Mouse (Mus musculus) forebrain, embryonic 16.5 days (tissue): ENCODE results near the gene Ralgapa2. TPM values are rescaled to one million over a fixed set of nuclear protein-coding genes. Genes with fewer than 3 reads are reported as not detected.

ENCODE experiments used
- ATAC-seq: fragments of 200-750 bp; cut with Nextera tagmentation; 2 replicates; pipeline ENCODE4 v1.8.0; 2017; ENCODE audit warnings: mild to moderate bottlenecking, moderate library complexity
- H3K27ac ChIP-seq: fragments of 300-500 bp; sonication (generic); 2 replicates; pipeline ENCODE4 v1.5.1; 2014; ENCODE audit warnings: low read length, control low read depth
- H3K27me3 ChIP-seq: fragments of 300-500 bp; sonication (generic); replicated peaks from 2 replicates; pipeline ENCODE4 v1.6.1; 2014; ENCODE audit warnings: low read length; ENCODE audit not compliant: control insufficient read depth, insufficient read depth
- H3K36me3 ChIP-seq: fragments of 300-500 bp; sonication (generic); 2 replicates; pipeline ENCODE4 v1.6.1; 2014; ENCODE audit not compliant: control insufficient read depth, insufficient read depth
- H3K4me1 ChIP-seq: fragments of 300-500 bp; sonication (generic); replicated peaks from 2 replicates; pipeline ENCODE4 v1.6.1; 2014; ENCODE audit warnings: low read length; ENCODE audit not compliant: control insufficient read depth, insufficient read depth
- H3K4me2 ChIP-seq: fragments of 300-500 bp; sonication (generic); 2 replicates; pipeline ENCODE4 v1.6.1; 2014; ENCODE audit warnings: mild to moderate bottlenecking, low read length, control low read depth
- H3K4me3 ChIP-seq: fragments of 300-500 bp; sonication (generic); replicated peaks from 2 replicates; pipeline ENCODE4 v1.5.1; 2014; ENCODE audit warnings: mild to moderate bottlenecking, low read length, control low read depth
- H3K9ac ChIP-seq: fragments of 300-500 bp; sonication (generic); replicated peaks from 2 replicates; pipeline ENCODE4 v1.6.1; 2014; ENCODE audit warnings: low read depth, low read length, control low read depth
- H3K9me3 ChIP-seq: fragments of 300-500 bp; sonication (generic); 2 replicates; pipeline ENCODE4 v1.6.1; 2016; ENCODE audit warnings: low read length; ENCODE audit not compliant: control insufficient read depth
- WGBS: fragments of 180-500 bp; shearing (Covaris S2); extraction: QIAGEN DNeasy Blood & Tissue Kit; methylation state at CpG from one replicate; pipeline ENCODE4 v1.1.7; 2014; 5-methylcytosine and 5-hydroxymethylcytosine counted together
- polyA plus RNA-seq: library from polyadenylated mRNA; unstranded; fragments of >200 nt; fragmentation: Nextera tagmentation; extraction: Ambion mirVana; gene quantifications from 2 replicates; pipeline ENCODE4 v1.2.1, GENCODE M21; 2015

Ralgapa2 gene
- polyA plus RNA-seq, 1 experiment from 2014 or later = 14.0 TPM

- Histone ChIP-seq H3K9me3 (no peaks in the 10 kb centered on the region), H3K36me3 (no peaks in the 10 kb centered on the region; the same call in 1 of the 2 replicates), H3K4me1 (peaks cover 22% of the 10 kb centered on the region), H3K9ac (no peak overlapping the region), H3K27me3 (no peaks in the 10 kb centered on the region), H3K4me3 (no peak overlapping the region), H3K4me2 (no peak overlapping the region), H3K27ac (peak overlapping the region; percentile 83)
- ATAC-seq = peak; percentile 93
- WGBS = 6% methylated on average over 8 of the region's 8 CpGs
These were observed 181.3 kb downstream of the Ralgapa2 start for GRCm38 (mm10) chr2:146330772-146331281.

GRCm38 (mm10) chr2:146330101-146330500, 182.0 kb downstream of the Ralgapa2 start:
- Histone ChIP-seq H3K4me2 (no peak overlapping the region), H3K27me3 (no peaks in the 10 kb centered on the region), H3K36me3 (no peaks in the 10 kb centered on the region; the same call in 1 of the 2 replicates), H3K27ac (peak overlapping the region; percentile 83), H3K4me1 (peaks cover 25% of the 10 kb centered on the region), H3K9me3 (no peaks in the 10 kb centered on the region), H3K4me3 (no peak overlapping the region), H3K9ac (no peak overlapping the region)
- WGBS = 71% methylated on average over 1 of the region's 1 CpGs
- no peak for ATAC-seq

GRCm38 (mm10) chr2:146326654-146327053, 185.5 kb downstream of the Ralgapa2 start:
- Histone ChIP-seq H3K4me1 (peaks cover 25% of the 10 kb centered on the region), H3K4me3 (no peak overlapping the region), H3K36me3 (no peaks in the 10 kb centered on the region), H3K27me3 (no peaks in the 10 kb centered on the region), H3K9ac (no peak overlapping the region), H3K9me3 (no peaks in the 10 kb centered on the region), H3K4me2 (no peak overlapping the region), H3K27ac (no peak overlapping the region)
- no peak for ATAC-seq
- 42% methylated on average over 1 of the region's 1 CpGs for WGBS

GRCm38 (mm10) chr2:146324907-146325715, 187.0 kb downstream of the Ralgapa2 start:
- Histone ChIP-seq H3K9me3 (no peaks in the 10 kb centered on the region), H3K9ac (peak overlapping the region; percentile 49), H3K4me3 (no peak overlapping the region), H3K36me3 (no peaks in the 10 kb centered on the region), H3K4me1 (peaks cover 12% of the 10 kb centered on the region), H3K4me2 (peak overlapping the region; percentile 40), H3K27ac (peak overlapping the region; percentile 85), H3K27me3 (no peaks in the 10 kb centered on the region)
- ATAC-seq = peak; percentile 91
- WGBS = 4% methylated on average over 15 of the region's 15 CpGs

GRCm38 (mm10) chr2:146324140-146324906, 187.8 kb downstream of the Ralgapa2 start:
- WGBS = 12% methylated on average over 3 of the region's 3 CpGs
- Histone ChIP-seq H3K4me1 (peaks cover 11% of the 10 kb centered on the region), H3K9me3 (no peaks in the 10 kb centered on the region), H3K36me3 (no peaks in the 10 kb centered on the region), H3K4me2 (peak overlapping the region; percentile 40), H3K27me3 (no peaks in the 10 kb centered on the region), H3K4me3 (no peak overlapping the region), H3K27ac (peak overlapping the region; percentile 85), H3K9ac (peak overlapping the region; percentile 49; the same call in 1 of the 2 replicates)
- ATAC-seq = peak; percentile 84

DNA sequence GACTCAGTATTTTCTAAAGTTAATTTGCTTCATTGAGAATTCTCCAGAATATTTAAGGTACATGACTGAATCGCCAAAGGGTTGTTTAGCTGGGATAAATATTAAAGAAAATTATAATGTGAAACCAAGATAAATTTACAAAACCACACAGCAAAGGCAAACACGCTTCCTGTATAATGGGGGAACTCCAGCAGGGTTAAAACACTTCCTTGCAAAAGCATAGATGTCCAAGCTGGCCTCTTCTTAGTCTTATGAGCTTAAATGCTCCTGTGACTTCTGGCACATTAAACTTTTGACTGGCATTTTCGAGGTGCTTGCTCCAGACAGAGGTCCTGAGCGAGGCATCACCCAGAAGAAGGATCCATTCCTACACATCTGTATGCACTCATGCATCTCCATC, 188.6 kb downstream of the Ralgapa2 start:
- Histone ChIP-seq H3K36me3 (no peaks in the 10 kb centered on the region; the same call in 1 of the 2 replicates), H3K4me3 (no peak overlapping the region), H3K4me1 (peaks cover 11% of the 10 kb centered on the region), H3K27ac (peak overlapping the region; percentile 69), H3K4me2 (no peak overlapping the region), H3K27me3 (no peaks in the 10 kb centered on the region), H3K9ac (no peak overlapping the region), H3K9me3 (no peaks in the 10 kb centered on the region)
- 70% methylated on average over 4 of the region's 4 CpGs for WGBS
- no peak for ATAC-seq

DNA sequence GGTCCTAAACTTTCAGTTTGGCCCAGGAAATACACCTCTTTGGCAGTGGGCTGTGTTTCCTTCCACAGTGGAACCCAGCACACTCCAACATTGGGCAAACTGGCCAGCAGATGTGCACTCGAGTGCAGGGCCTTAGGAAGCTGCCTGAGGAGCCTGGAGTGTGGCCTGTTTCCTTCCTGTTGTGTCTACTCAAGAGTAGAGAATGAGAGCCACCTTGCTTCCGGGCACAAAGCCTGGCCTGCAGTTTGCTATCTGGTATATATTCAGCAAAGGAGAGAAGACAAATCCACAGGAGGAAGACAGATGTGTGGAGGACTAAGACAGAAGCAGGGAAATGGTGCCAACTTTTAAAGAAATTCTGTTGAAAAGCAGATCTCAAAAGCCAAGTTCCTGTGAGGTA, 189.4 kb downstream of the Ralgapa2 start:
- no peak overlapping the region for H3K4me2 ChIP-seq
- no peak overlapping the region for H3K4me3 ChIP-seq
- H3K9me3 ChIP-seq = no peaks in the 10 kb centered on the region
- ATAC-seq = no peak
- no peaks in the 10 kb centered on the region for H3K27me3 ChIP-seq
- peaks cover 11% of the 10 kb centered on the region for H3K4me1 ChIP-seq
- no peak overlapping the region for H3K9ac ChIP-seq
- 70% methylated on average over 2 of the region's 2 CpGs for WGBS
- H3K36me3 ChIP-seq = no peaks in the 10 kb centered on the region; the same call in 1 of the 2 replicates
- H3K27ac ChIP-seq = peak overlapping the region; percentile 56

GRCm38 (mm10) chr2:146322019-146322418, 190.1 kb downstream of the Ralgapa2 start:
- Histone ChIP-seq H3K9me3 (no peaks in the 10 kb centered on the region), H3K4me1 (peaks cover 11% of the 10 kb centered on the region), H3K9ac (no peak overlapping the region), H3K36me3 (no peaks in the 10 kb centered on the region; the same call in 1 of the 2 replicates), H3K4me3 (no peak overlapping the region), H3K27ac (no peak overlapping the region), H3K27me3 (no peaks in the 10 kb centered on the region), H3K4me2 (no peak overlapping the region)
- WGBS = 93% methylated on average over 2 of the region's 2 CpGs
- ATAC-seq = no peak

DNA sequence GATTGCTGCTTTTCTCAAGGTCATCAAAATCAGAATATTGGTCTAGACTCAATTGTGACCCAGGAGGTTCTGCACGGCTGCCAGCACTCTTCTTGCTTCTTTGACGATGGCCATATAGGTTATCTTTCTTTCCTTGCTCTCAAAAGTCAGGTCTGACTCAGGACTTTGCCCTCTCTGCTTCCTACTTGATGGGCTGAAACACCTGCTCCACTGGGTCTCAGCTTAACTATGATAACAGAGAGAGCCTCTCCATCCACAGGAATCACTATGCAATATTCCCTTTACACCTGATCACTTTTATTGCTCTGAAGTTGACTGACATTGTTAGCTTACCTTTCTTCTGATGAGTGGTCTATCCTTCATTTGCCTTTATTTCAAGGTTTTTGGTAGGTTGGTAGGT, 191.5 kb downstream of the Ralgapa2 start:
- Histone ChIP-seq H3K27me3 (no peaks in the 10 kb centered on the region), H3K4me2 (no peak overlapping the region), H3K27ac (no peak overlapping the region), H3K4me1 (peaks cover 11% of the 10 kb centered on the region), H3K4me3 (no peak overlapping the region), H3K36me3 (no peaks in the 10 kb centered on the region; the same call in 1 of the 2 replicates), H3K9me3 (no peaks in the 10 kb centered on the region), H3K9ac (no peak overlapping the region)
- ATAC-seq = no peak
- WGBS = 96% methylated on average over 2 of the region's 2 CpGs
